1 mouse cellular context compared by ENCODE assay signal in genomic region chrX:101332375-101333211, GRCm38 (mm10).
TF ChIP-seq lines count a peak whose summit lies in the region.

No protein-coding gene starts in this region.

TF ChIP-seq in myocyte, 11 proteins besides CTCF, POLR2A, EP300 and RAD21 (continued from another document):
- TF ChIP-seq MYOG (IDR thresholded peaks at IDR 0.05; ENCODE audit: control insufficient read depth in 1 of 3, insufficient read depth in 1 of 3, insufficient read length in 2 of 3, low read depth in 2 of 3) (peak in 1 of 3 experiments; percentile 5), TCF12 (IDR thresholded peaks at IDR 0.05; ENCODE audit: insufficient read depth, poor library complexity, severe bottlenecking) (no peak), POLR2AphosphoS2 (IDR thresholded peaks at IDR 0.05; ENCODE audit: insufficient read length, low read depth) (peak; percentile 52), USF1 (IDR thresholded peaks at IDR 0.05; ENCODE audit: low read depth) (peak; percentile 55)
TF ChIP-seq in myocyte: peak in this region for 5.
